Mouse (Mus musculus): ENCODE data around the gene Egln1. TPM values are rescaled to one million over a fixed set of nuclear protein-coding genes. Genes with fewer than 3 reads are reported as not detected.

Gene Egln1
- polyA plus RNA-seq, 1 experiment from 2014 or later = 18.4 TPM

GRCm38 (mm10) chr8:124922490-124923089 lies 26.5 kb downstream of the Egln1 start:
- Histone ChIP-seq H3K4me1 (replicated peaks) (peaks cover 84% of the 10 kb centered on the region), H3K27ac (peak overlapping the region; percentile 53), H3K4me3 (no peak overlapping the region), H3K27me3 (no peaks in the 10 kb centered on the region), H3K36me3 (no peaks in the 10 kb centered on the region), H3K4me2 (peak overlapping the region; percentile 38; the same call in 1 of the 2 replicates), H3K9ac (no peak overlapping the region), H3K9me3 (replicated peaks) (no peaks in the 10 kb centered on the region)
- no peak for ATAC-seq (replicated peaks; ENCODE audit: insufficient number of reproducible peaks, insufficient read depth, low FRiP score, low read depth)
- 64% methylated on average over 11 of the region's 11 CpGs for WGBS

- peak overlapping the region; percentile 38 for H3K4me2 ChIP-seq
- H3K4me1 ChIP-seq (replicated peaks) = peaks cover 83% of the 10 kb centered on the region
- no peak for ATAC-seq (replicated peaks; ENCODE audit: insufficient number of reproducible peaks, insufficient read depth, low FRiP score, low read depth)
- peak overlapping the region; percentile 53 for H3K27ac ChIP-seq
- H3K4me3 ChIP-seq = no peak overlapping the region
- no peak overlapping the region for H3K9ac ChIP-seq
- H3K9me3 ChIP-seq (replicated peaks) = no peaks in the 10 kb centered on the region
- no peaks in the 10 kb centered on the region for H3K27me3 ChIP-seq
- WGBS = 45% methylated on average over 18 of the region's 18 CpGs
- H3K36me3 ChIP-seq = no peaks in the 10 kb centered on the region
Observed at GRCm38 (mm10) chr8:124921369-124922279, 27.5 kb downstream of the Egln1 start.

- Histone ChIP-seq H3K27me3 (no peaks in the 10 kb centered on the region), H3K4me3 (no peak overlapping the region), H3K9me3 (replicated peaks) (no peaks in the 10 kb centered on the region), H3K27ac (no peak overlapping the region), H3K36me3 (peaks cover 27% of the 10 kb centered on the region), H3K9ac (no peak overlapping the region), H3K4me1 (replicated peaks) (peaks cover 62% of the 10 kb centered on the region), H3K4me2 (no peak overlapping the region)
- 75% methylated on average over 18 of the region's 18 CpGs for WGBS
- no peak for ATAC-seq (replicated peaks; ENCODE audit: insufficient number of reproducible peaks, insufficient read depth, low FRiP score, low read depth)
Observed at GRCm38 (mm10) chr8:124917741-124918484, 31.2 kb downstream of the Egln1 start.

DNA sequence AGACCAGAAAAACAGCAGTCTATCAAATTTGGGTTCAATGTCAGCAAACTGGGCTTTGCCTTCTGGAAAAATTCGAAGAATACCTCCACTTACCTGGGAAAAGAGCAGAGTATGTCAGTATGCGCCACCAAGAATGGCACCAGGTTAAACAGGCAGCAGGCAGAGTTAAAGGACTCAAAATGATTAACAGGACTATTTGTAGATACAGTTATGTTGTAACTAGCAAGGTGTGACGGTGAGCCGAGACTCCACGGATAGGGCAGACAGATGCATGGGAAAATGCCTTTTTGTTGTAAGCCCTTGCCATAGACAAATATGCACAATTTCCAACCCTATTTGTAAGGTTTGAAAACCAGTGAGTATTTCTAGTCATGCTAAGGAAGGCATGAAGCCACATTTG lies 35.1 kb downstream of the Egln1 start:
- H3K4me2 ChIP-seq = no peak overlapping the region
- H3K27ac ChIP-seq = no peak overlapping the region
- no peaks in the 10 kb centered on the region for H3K27me3 ChIP-seq
- no peaks in the 10 kb centered on the region for H3K9me3 ChIP-seq (replicated peaks)
- no peak overlapping the region for H3K9ac ChIP-seq
- WGBS = 95% methylated on average over 5 of the region's 5 CpGs
- peaks cover 42% of the 10 kb centered on the region for H3K36me3 ChIP-seq
- no peak overlapping the region for H3K4me3 ChIP-seq
- peaks cover 41% of the 10 kb centered on the region for H3K4me1 ChIP-seq (replicated peaks)
- no peak for ATAC-seq (replicated peaks; ENCODE audit: insufficient number of reproducible peaks, insufficient read depth, low FRiP score, low read depth)

GRCm38 (mm10) chr8:124911938-124912872 lies 36.9 kb downstream of the Egln1 start:
- Histone ChIP-seq H3K9ac (0 out of 2 replicates have a peak overlapping the region, but pooled peaks have one; percentile 3), H3K9me3 (replicated peaks) (no peaks in the 10 kb centered on the region), H3K27ac (no peak overlapping the region), H3K27me3 (no peaks in the 10 kb centered on the region), H3K4me2 (no peak overlapping the region), H3K36me3 (peaks cover 58% of the 10 kb centered on the region), H3K4me1 (replicated peaks) (peaks cover 28% of the 10 kb centered on the region), H3K4me3 (no peak overlapping the region)
- WGBS = 62% methylated on average over 17 of the region's 17 CpGs
- no peak for ATAC-seq (replicated peaks; ENCODE audit: insufficient number of reproducible peaks, insufficient read depth, low FRiP score, low read depth)

- H3K9ac ChIP-seq = no peak overlapping the region
- peaks cover 71% of the 10 kb centered on the region for H3K36me3 ChIP-seq
- peak overlapping the region; percentile 60; the same call in 1 of the 2 replicates for H3K27ac ChIP-seq
- H3K4me1 ChIP-seq (replicated peaks) = peaks cover 15% of the 10 kb centered on the region
- no peak overlapping the region for H3K4me2 ChIP-seq
- ATAC-seq (replicated peaks; ENCODE audit: insufficient number of reproducible peaks, insufficient read depth, low FRiP score, low read depth) = no peak
- no peak overlapping the region for H3K4me3 ChIP-seq
- H3K27me3 ChIP-seq = no peaks in the 10 kb centered on the region
- 63% methylated on average over 10 of the region's 10 CpGs for WGBS
- no peaks in the 10 kb centered on the region for H3K9me3 ChIP-seq (replicated peaks)
Observed at GRCm38 (mm10) chr8:124910349-124910748, 38.8 kb downstream of the Egln1 start.

- Histone ChIP-seq H3K27me3 (no peaks in the 10 kb centered on the region), H3K27ac (peak overlapping the region; percentile 55), H3K4me3 (no peak overlapping the region), H3K4me1 (replicated peaks) (peaks cover 15% of the 10 kb centered on the region), H3K4me2 (no peak overlapping the region), H3K36me3 (peaks cover 70% of the 10 kb centered on the region), H3K9ac (no peak overlapping the region), H3K9me3 (replicated peaks) (no peaks in the 10 kb centered on the region)
- 0 out of 2 replicates have a peak, but pooled peaks have one; percentile 56 for ATAC-seq (replicated peaks; ENCODE audit: insufficient number of reproducible peaks, insufficient read depth, low FRiP score, low read depth)
- 46% methylated on average over 16 of the region's 16 CpGs for WGBS
Observed at GRCm38 (mm10) chr8:124909936-124910335, 39.2 kb downstream of the Egln1 start.

GRCm38 (mm10) chr8:124905482-124905881 lies 43.6 kb downstream of the Egln1 start:
- WGBS = 87% methylated on average over 2 of the region's 2 CpGs
- no peak overlapping the region for H3K4me2 ChIP-seq
- no peak overlapping the region for H3K4me3 ChIP-seq
- H3K9me3 ChIP-seq (replicated peaks) = no peaks in the 10 kb centered on the region
- no peak overlapping the region for H3K27ac ChIP-seq
- peaks cover 67% of the 10 kb centered on the region for H3K36me3 ChIP-seq
- H3K4me1 ChIP-seq (replicated peaks) = peaks cover 12% of the 10 kb centered on the region
- no peak for ATAC-seq (replicated peaks; ENCODE audit: insufficient number of reproducible peaks, insufficient read depth, low FRiP score, low read depth)
- H3K9ac ChIP-seq = no peak overlapping the region
- H3K27me3 ChIP-seq = no peaks in the 10 kb centered on the region

GRCm38 (mm10) chr8:124903198-124903597 lies 45.9 kb downstream of the Egln1 start:
- ATAC-seq (replicated peaks; ENCODE audit: insufficient number of reproducible peaks, insufficient read depth, low FRiP score, low read depth) = no peak
- no peak overlapping the region for H3K27ac ChIP-seq
- H3K9ac ChIP-seq = no peak overlapping the region
- no peaks in the 10 kb centered on the region for H3K27me3 ChIP-seq
- no peak overlapping the region for H3K4me3 ChIP-seq
- peaks cover 74% of the 10 kb centered on the region for H3K36me3 ChIP-seq
- H3K4me1 ChIP-seq (replicated peaks) = peaks cover 14% of the 10 kb centered on the region
- H3K4me2 ChIP-seq = no peak overlapping the region
- WGBS = 91% methylated on average over 15 of the region's 15 CpGs
- no peaks in the 10 kb centered on the region for H3K9me3 ChIP-seq (replicated peaks)

DNA sequence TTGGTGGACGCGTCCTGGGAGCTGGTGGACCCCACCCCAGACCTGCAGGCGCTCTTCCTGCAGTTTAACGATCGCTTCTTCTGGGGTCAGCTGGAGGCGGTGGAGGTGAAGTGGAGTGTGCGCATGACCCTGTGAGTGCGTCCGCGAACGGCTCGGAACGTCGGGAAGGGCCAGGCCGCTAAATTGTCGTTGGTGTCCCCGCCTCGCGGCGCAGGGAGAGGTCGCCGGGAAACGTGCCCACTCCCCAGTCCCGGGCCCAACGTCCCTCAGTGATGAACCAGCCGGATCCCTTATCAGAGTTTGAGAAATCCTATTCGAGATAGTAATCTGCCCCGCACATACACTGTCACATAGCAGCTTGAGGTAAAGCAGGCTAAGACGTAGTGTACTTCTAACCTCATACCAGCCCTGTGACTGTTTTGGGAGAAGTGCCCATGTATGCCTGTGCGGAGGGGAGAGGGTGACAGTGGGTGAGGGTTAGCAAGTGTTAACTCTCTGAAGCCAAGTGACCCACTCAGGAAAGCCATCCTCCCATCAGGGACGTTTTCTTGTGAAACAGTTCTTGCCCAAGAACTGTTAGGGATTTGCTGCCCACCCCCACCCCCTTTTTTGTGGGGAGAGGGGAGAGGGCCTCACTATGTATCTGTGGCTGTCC lies 50.7 kb downstream of the Egln1 start:
- Histone ChIP-seq H3K9ac (peak overlapping the region; percentile 87), H3K4me3 (peak overlapping the region; percentile 93), H3K4me2 (peak overlapping the region; percentile 97), H3K27me3 (no peaks in the 10 kb centered on the region), H3K9me3 (replicated peaks) (no peaks in the 10 kb centered on the region), H3K27ac (peak overlapping the region; percentile 70), H3K4me1 (replicated peaks) (peaks cover 35% of the 10 kb centered on the region), H3K36me3 (peaks cover 50% of the 10 kb centered on the region)
- no peak for ATAC-seq (replicated peaks; ENCODE audit: insufficient number of reproducible peaks, insufficient read depth, low FRiP score, low read depth)
- WGBS = 4% methylated on average over 31 of the region's 31 CpGs
